Mouse (Mus musculus) frontal cortex, postnatal 25 days (tissue): Measurements from ENCODE around the gene Rcor2.
A peak's percentile ranks its signal among the peaks of the same experiment; 100 is the strongest.

Source experiments
- DNase-seq, 2 experiments: peaks; one replicate each; pipeline ENCODE4 v3.0.0; 2022; ENCODE audit warnings: low spot score in 2 of 2

The Rcor2 gene

DNA sequence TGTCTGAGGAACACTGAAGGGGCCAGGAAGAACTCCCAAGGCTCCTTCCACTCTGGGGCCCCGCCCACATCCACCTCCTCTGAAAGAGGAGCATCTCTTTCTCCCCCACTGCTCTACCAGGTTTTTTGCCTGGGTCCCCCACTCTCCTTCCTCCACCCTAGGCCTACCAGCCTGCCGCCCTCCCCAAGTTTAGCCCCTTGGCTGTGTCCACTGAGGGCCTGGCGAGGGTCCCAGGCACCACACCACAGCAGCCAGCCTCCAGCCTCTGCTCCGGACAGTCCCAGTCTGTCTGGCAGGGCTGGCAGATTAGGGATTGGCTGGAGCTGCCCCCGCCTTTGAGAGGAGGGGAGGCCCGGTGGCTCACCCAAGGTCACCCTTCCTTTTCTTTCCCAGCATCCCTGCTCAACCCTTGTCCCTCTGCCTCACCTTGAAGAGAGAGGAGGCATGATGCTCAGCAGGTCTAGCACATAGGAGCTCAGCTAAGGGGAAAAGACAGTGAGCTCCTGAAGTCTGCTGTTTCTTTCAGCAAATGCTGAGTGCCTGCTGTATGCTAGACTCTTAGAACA, 2.3 kb upstream of the Rcor2 start:
- DNase-seq = no peak

DNA sequence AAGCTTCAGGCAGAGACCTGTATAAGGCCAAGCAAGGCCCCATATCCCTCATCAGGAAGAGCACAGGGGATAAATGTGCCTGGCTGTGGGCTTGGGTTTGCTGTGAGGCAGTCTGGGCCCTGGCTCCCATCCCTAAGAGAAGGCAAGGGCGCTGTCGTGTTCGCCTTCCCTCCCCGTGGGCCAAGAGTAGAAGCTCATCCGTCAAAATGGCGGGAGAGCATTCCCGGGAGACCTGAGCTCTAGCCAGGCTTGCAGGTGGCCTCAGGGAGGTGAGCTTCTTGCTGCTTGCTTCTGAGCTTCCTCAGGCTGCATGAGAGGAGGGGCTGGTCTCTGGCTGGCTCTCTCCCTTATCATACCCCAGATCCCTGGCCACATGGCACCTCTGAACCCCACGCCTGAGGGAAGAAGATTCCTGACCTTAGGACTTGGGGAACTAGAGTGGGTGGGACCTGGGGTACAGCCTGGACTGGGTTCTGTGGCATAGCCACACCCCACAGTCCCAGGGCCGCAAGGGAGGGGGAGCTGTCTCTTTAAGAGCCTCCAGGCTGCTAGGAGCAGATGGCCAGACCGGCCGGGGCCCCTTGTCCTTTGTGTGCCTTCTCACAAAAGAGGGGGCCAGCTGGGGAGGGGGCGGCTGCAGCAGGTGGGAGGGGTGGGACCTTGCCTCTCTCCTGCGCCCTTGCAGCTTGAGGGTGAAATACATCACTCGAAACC, 1.5 kb upstream of the Rcor2 start:
- DNase-seq = no peak

DNA sequence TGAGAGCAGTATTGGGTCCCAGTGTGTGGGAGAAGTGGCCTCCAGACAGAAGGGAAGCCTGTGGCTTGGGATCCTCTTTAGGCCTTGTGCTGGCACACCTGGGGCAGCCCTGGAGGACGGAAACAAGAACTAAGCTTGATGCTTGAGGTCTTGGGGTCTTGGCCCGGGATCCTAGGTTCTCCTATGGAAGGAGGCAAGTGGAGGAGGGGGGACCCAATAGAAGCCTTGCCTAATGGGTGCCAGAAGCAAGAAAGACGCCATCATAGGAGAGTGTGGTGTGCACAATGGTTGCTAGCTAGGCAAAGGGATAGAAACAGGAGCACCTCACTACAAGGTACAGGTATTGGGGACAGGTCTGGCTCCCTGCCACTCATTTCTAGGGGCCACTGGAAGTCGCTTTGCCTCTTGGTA, 699 bp upstream of the Rcor2 start:
- no peak for DNase-seq

DNA sequence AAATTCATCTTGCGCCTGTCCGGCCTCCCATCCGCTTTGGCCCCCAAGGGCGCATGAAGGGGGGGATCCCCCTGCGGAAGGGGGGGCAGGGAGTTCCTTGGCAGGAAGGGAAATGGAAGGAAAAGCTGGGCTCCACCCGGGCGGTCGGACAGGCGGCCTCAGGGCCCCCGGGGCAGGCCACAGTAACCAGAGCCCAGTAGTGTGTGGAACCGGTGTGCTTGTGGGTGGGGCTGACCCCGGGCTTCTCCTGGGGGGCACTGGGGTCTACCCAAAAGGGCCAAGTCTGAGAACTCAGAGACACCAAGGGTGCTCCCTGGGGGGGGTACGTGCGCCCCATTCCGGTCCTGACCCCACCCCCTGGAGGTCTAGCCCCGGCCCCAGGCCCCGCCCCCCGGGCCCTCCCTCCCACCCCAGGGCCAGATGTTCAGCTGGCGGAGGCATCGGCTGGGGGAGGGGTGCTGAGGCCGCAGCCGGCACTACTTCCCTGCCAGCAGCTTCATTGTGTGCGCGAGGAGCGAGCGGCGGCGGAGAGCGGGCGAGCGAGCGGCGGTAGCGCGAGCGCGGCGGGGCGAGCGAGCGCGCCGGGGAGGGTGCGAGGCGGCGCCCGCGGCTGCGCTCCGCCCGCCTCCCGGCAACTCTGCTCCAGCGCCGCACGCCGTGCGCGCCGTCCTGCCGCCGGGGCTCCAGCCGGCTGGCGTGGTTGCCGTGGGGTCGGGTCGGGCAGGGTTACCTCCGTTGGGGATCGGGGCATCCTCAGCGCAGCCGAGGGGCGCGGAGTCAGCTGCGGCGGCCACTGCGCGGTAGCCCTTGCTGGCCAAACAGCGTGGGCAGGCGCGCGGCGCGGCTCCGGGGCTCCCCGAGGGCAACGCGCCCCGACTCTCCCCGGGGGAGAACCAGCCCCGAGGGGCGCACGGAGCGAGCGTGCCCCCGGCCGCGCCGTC, 926 bp downstream of the Rcor2 start:
- DNase-seq = no peak

DNA sequence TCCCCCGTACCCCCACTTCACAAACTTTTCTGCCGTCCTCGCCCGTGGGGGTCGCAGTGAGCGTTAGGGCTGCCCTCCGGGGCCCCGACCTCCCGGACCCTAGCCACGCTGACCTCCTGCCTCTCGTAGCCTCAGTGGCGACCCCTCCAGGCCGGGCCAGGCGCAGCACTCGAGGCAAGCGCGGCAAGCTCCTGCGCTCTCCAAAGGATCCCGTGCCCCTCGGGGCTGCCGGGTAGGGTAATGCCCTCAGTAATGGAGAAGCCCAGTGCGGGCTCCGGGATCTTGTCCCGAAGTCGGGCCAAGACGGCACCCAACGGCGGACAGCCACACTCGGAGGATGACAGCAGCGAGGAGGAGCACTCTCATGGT, 1.6 kb downstream of the Rcor2 start:
- peak in 1 of 2 experiments; percentile 55 for DNase-seq

DNA sequence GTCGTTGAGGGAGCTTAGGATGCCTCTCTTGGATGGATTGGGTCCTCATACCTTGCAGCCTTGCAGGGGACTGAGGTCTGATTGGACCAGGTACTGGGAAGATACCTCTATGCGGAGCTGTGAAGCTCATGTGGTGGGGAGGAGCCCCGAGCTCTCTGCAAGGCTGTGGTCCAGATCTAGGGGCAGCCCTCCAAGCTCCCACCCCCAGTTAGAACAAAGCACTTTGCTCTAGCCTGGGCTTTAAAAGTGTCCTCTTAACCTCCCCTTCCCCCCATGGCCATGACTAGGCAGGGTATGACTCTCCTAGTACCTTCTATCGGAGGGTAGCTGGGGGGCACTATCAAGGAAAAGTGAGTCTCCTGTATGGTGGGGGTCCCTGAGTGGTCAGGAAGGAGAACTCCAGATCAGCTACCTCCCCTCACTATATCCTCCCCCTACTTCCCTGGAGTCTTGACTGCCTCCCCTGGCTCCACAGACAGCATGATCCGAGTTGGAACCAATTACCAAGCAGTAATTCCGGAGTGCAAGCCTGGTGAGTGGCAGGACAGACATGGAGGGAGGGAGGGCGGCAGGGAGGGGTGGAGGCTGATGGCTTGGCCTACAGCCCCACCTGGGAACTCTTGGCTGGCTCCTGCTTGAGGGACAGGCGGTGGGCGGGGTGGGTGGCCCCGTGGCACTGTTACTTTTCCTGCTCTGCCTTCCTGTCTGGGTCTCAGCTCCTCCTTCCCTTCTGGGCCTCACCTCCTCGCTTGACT, 2.3 kb downstream of the Rcor2 start:
- DNase-seq = no peak

DNA sequence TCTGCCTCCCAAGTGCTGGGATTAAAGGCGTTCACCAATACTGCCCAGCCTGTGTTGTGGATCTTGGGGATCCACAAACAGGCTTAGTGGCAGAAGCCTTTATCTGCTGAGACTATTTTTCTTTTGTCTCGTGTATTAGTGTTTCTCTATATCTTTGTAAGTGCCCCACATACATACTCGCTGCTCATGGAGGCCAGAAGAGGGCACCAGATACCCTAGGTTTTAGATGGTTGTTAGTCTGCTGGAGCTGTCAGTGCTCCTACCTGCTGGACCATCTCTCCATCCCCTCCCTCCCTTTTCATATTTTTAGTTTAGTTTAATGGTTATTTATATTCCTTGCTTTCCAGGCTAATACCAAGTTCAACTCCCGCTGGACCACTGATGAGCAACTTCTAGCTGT, 6.4 kb downstream of the Rcor2 start:
- no peak for DNase-seq

DNA sequence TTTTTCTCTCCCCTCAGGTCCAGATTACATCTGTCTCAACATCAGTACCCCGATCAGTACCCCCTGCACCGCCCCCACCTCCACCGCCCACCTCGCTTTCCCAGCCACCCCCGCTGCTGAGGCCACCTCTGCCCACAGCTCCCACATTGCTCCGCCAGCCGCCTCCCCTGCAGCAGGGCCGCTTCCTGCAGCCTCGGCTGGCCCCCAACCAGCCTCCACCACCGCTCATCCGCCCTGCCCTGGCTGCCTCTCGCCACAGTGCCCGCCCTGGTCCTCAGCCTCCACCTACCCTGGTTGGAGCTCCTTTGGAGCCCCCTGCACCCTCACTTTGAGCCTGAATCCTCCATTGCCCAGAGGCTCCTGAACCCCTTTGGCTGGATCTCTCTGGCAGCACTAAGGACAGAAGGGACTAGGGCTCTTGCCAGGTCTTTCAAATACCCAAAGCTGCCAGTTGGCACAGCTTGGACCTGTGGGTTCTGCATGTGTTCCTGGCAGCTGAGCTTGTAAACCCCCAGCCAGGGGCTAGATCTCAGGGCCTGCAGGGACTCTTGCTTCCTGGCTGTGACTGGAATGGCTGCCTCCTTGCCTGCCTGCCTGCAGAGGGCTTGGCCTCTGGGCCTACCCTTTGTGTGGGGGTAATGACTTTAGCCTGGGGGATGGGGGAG, 7.3 kb downstream of the Rcor2 start:
- no peak for DNase-seq

DNA sequence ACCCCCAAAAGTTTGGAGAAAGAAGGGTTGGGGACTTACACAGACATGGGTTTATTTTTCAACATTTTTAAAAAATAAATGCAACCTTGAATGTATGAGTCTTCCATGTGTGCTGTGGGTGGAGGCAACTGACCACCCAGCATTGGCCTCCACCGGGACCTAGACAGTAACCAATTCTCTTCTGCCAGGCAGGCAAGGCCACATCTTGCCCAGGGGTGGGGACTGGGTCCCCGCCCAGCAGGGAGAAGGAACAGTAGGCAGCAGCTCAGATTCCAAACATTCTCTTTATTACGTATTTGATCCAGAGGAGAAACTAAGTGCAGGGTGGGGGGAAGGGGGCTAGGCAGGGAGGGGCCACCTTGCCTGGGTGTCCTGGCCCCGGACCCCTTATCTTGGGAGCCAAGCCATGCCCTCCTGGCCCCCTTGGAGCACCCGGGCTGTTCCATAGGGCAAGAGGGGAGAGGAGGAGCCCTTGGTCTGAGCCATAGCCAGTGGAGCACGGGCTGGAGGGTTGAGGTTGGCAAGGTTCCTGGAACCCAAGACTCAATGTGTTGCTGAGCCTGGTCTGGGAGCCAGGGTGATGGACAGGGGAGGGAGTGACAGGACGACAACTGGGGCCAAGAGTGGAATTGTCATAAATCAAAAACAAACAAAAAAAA, 8.1 kb downstream of the Rcor2 start:
- no peak for DNase-seq

DNA sequence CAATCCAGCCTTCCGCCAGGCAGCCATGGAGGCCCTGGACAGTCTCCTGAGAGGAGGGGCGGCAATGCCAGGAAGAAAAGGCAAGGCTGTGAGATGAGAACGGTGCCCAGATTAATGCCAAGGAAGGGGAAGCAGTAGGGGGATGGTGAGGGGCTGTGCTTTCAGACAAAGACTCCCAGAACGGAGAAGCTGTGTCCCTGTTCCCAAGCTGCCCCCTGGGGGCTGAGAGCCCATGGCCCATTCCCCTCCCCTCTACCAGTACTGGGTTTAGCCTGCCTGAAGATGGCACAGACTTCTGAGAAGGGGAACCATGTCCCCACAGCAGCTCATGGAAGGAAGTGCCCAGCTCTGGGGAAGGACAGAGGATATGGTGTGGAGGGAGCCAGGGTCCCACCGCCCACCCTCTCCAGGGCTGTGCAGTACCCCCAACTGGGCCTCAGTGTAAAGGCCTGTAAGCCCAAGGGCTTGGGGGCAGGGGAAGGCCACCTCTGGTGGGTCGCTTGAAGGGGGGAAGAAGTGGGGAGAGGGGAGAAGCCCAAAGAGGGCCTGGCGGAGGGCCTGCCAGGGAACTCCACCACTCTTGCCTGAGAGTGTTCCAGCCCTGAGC, 9.0 kb downstream of the Rcor2 start:
- DNase-seq = no peak

DNA sequence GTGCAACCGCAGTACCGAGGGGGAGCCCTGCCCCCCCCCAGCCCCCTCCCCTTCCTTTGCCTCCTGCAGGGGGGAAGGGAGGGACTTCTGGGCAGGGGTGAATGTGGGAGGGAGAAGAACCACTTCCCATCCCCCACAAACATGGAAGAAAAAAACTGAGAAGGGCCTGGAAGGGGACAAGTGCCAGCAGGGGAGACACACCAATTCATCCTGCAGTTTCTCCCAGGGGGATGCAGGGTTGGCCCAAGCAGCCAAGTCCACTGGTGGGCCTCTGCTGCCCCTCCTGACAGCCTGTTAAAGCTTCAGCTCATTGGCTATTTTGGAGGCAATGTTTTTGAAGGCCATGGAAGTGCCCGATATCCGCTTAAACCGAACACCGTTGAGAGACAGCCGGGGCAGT, 9.7 kb downstream of the Rcor2 start:
- DNase-seq = no peak

DNA sequence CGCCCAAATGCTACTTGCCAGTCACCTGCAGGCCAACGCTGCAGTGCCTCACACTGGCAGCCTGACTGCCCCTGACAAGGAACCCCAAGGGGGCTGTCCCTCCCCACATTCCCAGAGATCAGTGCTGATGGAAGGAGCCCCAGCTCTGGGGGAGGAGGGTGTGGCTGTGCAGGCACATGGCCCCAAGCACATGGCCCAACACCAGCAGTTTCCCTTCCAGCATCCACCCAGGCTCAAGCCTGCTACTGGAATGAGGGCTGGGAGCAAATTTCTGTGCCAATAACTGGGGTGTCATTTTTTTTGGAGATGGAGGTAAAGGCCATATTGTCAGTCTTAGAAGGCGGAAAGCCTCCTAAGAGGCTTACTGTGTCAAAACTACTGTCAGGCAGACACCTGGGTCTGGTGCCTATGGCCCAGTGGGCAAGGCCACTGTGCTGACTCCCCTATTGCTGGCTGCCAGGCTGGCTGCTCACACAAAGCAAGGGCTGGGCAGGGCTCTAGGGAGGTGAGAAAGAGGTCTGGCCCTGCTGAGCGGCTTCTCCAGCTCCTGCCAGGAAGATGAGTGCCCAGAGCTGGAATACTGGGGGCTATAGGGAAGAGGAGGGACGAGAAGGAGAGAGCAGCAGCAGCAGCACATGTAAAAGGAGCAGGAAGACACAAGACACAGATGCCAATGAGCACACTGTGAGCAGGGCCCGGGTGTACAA, 11.2 kb downstream of the Rcor2 start:
- no peak for DNase-seq

DNA sequence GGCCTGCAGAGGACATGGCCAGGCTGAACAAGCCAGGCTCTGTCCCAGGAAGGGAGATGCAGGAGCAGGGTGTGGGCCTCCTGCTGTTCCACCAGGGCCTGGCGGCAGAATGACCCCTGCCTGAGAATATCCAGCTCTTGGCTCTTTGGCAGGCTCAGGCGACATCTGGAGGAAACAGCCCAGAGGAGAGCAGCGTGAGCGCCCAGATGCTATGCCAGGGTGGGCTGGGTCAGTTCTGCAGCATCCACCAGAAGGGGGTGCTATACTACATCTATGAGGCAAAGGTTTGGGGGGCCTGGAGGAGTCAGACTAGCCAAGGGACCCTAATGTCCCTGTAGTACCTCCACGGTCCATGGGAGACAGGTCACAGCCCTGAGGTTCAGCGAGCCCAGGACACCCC, 12.0 kb downstream of the Rcor2 start:
- DNase-seq = no peak

DNA sequence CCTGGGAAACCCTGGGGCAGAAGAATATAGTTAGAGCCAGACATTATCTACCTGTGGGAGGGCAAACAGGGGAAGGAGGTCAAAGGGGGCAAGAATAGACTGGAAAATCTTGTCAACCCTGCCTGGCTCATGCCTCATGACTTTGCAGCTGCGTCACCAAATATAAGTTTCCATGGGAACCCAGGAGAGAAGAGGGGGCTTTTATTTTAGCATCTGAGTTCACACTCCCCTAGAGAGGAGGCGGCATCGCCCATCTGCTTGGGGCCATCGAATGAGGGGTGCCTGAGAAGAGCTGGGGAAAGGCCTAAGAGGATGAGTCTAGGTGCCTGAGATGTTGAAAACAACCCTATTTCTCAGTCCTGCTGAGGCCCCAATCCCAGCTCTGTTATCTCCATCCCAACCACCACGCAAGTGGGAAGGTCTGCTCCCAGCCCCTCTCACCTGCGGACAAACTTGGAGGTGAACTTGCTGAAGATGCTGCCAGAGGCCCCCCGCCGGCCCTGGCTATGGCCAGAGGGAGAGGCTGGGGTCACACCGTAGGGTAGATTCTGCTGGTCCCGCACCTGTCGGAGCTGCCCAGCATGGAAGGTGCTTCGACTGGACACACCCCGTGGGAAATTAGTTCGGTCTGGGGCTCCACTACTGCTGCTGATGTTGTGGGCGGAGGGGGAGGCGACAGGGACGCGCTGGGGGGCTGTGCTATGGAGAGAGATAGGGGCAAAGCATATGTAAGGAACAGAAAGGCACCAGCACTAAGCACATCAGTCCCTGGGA, 13.6 kb downstream of the Rcor2 start:
- DNase-seq = no peak

DNA sequence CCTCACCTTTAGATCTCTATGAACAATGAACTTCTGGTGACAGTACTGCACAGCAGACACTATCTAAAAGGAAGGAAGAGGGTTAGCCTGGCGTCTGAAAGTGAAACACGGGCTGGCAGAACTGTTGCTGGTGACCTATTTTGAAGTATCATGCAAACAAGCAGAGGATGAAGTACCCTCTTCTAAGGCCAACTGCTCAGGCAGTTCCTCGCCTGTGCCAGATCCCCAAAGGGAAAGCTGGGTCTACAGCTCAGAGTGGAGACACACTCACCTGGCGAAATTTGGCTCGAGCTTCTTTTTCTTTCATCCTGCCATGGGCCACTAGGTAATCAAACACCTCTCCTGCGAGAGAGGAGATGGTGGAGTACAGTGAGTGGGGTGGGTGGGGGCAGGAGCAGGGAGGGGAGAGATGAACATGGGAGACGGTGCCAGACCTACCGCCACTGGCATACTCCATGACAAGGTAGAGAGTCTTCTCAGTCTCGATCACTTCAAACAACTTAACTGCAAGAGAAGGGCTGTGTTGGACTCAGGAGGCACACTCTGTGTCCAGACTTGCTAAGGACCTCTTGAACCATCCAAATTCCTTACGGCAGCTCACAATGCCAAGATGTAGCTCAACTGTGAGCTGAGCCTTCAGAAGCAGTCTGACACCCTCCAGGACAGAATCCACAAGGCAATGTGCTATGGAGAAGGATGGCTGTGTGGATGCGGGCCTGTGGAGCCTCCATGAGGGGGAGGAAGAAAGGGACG, 19.6 kb downstream of the Rcor2 start:
- DNase-seq = no peak

DNA sequence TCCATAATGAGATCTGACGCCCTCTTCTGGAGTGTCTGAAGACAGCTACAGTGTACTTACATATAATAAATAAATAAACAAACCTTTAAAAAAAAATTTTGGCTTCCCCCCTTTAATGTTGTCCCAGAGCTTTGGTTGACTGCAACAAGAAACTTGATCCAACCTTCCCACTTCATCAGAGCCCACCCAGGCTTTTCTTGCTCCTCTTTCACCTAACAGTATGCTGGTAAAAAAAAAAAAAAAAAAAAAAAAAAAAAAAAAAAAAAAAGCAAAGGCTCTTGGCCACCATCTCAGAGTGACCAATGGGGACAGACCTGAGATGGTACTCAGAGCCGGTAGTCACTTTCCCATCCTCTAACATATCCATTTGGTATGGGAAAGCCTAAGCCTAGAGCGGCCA, 21.2 kb downstream of the Rcor2 start:
- DNase-seq = no peak

DNA sequence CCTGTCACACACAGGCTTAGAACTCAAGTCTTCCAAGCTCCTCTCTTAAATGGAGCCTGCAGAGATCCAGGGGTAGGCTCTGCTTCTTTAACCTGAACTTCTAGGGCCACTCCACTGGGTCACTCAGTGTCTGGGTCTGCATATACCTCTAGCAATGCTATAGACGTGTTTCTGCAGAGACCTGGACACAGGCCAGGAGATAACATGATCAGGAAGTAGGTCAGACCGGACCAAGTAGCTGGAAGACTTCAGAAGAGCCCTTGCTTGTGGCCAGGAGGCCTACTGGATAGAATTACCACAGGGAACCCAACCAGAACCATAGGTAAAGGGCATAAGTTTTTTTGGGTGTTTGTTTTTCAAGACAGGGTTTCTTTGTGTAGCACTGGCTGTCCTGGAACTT, 22.6 kb downstream of the Rcor2 start:
- no peak for DNase-seq

DNA sequence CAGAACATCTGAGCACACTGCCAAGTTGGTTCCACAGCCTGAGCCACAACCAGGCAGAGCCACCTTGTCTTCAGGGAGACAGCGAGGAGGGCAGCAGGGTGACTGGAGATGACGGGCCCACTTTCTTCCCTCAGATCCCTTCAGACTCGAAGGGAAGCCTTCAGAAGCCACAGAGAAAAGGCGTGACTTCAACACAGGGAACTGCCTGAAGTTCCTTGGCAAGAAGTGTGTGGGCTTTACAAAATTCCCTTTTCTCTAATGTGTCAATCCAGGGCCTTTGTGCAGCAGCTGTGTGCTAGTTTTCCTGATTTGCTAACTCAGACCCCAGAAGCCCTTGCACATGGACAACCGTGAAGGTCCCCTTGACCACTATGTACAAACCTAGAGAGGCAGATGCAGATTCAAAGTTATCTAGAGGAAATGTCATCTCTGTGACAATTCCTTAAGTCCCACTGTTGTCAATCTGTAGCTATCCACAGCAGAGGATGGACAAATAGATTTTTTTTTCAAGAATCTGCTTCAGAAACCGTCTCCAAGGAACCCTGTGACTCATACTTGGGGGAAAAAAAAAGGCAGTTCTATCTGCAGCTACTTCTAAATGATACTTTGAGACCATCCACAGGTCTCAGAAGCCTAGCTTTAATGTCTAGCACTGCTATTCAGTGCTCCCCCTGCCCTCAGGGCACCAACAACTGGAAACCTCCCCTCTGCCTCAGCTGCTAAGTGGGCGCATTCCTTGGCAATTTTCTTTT, 25.0 kb downstream of the Rcor2 start:
- no peak for DNase-seq
